Mouse (Mus musculus): ENCODE data around the gene Gm11985. TPM values are rescaled to one million over a fixed set of nuclear protein-coding genes. Genes with fewer than 3 reads are reported as not detected.

The Gm11985 gene
- total and polyA plus RNA-seq, 3 experiments, result not detected

GRCm38 (mm10) chr11:7147536-7147935 is 40.8 kb downstream of the Gm11985 start:
- no peak for DNase-seq (ENCODE audit: extremely low read depth)
- no peaks in the 10 kb centered on the region for H3K4me1 ChIP-seq (ENCODE audit: control insufficient read depth in 1 of 2, insufficient read depth in 2 of 2)
- no peak overlapping the region for H3K4me2 ChIP-seq (ENCODE audit: insufficient read depth, low read depth, poor library complexity, severe bottlenecking)
- H3K27me3 ChIP-seq (replicated peaks), result peaks cover 76% of the 10 kb centered on the region
- in situ Hi-C loops (cut with MboI; ENCODE audit: low pct_ligation_motif_present, low pct_unique_long_range_greater_than_20kb, low sequenced_read_pairs), result no loop called here
- no peak overlapping the region for H3K27ac ChIP-seq (ENCODE audit: insufficient read depth, low read depth)
- dilution Hi-C loops (cut with MboI; ENCODE audit: extremely low pct_ligation_motif_present, extremely low pct_unique_long_range_greater_than_20kb, low sequenced_read_pairs), result no loop called here
- TF ChIP-seq ZNF384 (IDR thresholded peaks at IDR 0.05; ENCODE audit: low read depth, low read length) (no peak), MXI1 (IDR thresholded peaks at IDR 0.05; ENCODE audit: low read depth, low read length) (no peak), CHD1 (IDR thresholded peaks at IDR 0.05; ENCODE audit: low read depth, low read length) (no peak), EP300 (IDR thresholded peaks at IDR 0.05; ENCODE audit: low read length) (no peak), RAD21 (IDR thresholded peaks at IDR 0.05; ENCODE audit: low read depth, low read length) (no peak)
- H3K79me2 ChIP-seq (replicated peaks; ENCODE audit: control insufficient read depth, extremely low read depth, insufficient read depth, poor library complexity, severe bottlenecking), result no peaks in the 10 kb centered on the region
- no peak overlapping the region for H3K4me3 ChIP-seq (replicated peaks in 1 of 3; ENCODE audit: low read depth in 2 of 3, low read length in 2 of 3, poor library complexity in 1 of 3)
- no peak overlapping the region for H3K9ac ChIP-seq (ENCODE audit: insufficient read depth, low read depth)
- peaks cover 1% of the 10 kb centered on the region for H3K9me3 ChIP-seq (replicated peaks; ENCODE audit: low read length)
- no peaks in the 10 kb centered on the region for H3K36me3 ChIP-seq (replicated peaks in 1 of 2; ENCODE audit: control insufficient read depth in 1 of 2, insufficient read depth in 1 of 2, low read length in 1 of 2)

- H3K4me3 ChIP-seq (replicated peaks in 1 of 3; ENCODE audit: low read depth in 2 of 3, low read length in 2 of 3, poor library complexity in 1 of 3), result no peak overlapping the region
- in situ Hi-C loops (cut with MboI; ENCODE audit: low pct_ligation_motif_present, low pct_unique_long_range_greater_than_20kb, low sequenced_read_pairs), result no loop called here
- no peak overlapping the region for H3K4me2 ChIP-seq (ENCODE audit: insufficient read depth, low read depth, poor library complexity, severe bottlenecking)
- H3K4me1 ChIP-seq (ENCODE audit: control insufficient read depth in 1 of 2, insufficient read depth in 2 of 2), result no peaks in the 10 kb centered on the region
- no peaks in the 10 kb centered on the region for H3K9me3 ChIP-seq (replicated peaks; ENCODE audit: low read length)
- TF ChIP-seq JUN (IDR thresholded peaks at IDR 0.05; ENCODE audit: insufficient read depth, low read depth, low read length) (no peak), BHLHE40 (IDR thresholded peaks at IDR 0.05; ENCODE audit: low read depth, low read length) (0 out of 2 replicates have a peak, but pooled peaks have one; percentile 32), JUND (conservative IDR thresholded peaks at IDR 0.05; ENCODE audit: low read depth, low read length) (no peak)
- no peaks in the 10 kb centered on the region for H3K36me3 ChIP-seq (replicated peaks in 1 of 2; ENCODE audit: control insufficient read depth in 1 of 2, insufficient read depth in 1 of 2, low read length in 1 of 2)
- H3K9ac ChIP-seq (ENCODE audit: insufficient read depth, low read depth), result no peak overlapping the region
- DNase-seq (ENCODE audit: extremely low read depth), result no peak
- H3K27me3 ChIP-seq (replicated peaks), result peaks cover 69% of the 10 kb centered on the region
- no peak overlapping the region for H3K27ac ChIP-seq (ENCODE audit: insufficient read depth, low read depth)
- dilution Hi-C loops (cut with MboI; ENCODE audit: extremely low pct_ligation_motif_present, extremely low pct_unique_long_range_greater_than_20kb, low sequenced_read_pairs), result no loop called here
- H3K79me2 ChIP-seq (replicated peaks; ENCODE audit: control insufficient read depth, extremely low read depth, insufficient read depth, poor library complexity, severe bottlenecking), result no peaks in the 10 kb centered on the region
Observed at GRCm38 (mm10) chr11:7145221-7145620, 43.1 kb downstream of the Gm11985 start.

GRCm38 (mm10) chr11:7144369-7144768 is 44.0 kb downstream of the Gm11985 start:
- in situ Hi-C loops (cut with MboI; ENCODE audit: low pct_ligation_motif_present, low pct_unique_long_range_greater_than_20kb, low sequenced_read_pairs), result no loop called here
- no peaks in the 10 kb centered on the region for H3K9me3 ChIP-seq (replicated peaks; ENCODE audit: low read length)
- H3K9ac ChIP-seq (ENCODE audit: insufficient read depth, low read depth), result no peak overlapping the region
- H3K79me2 ChIP-seq (replicated peaks; ENCODE audit: control insufficient read depth, extremely low read depth, insufficient read depth, poor library complexity, severe bottlenecking), result no peaks in the 10 kb centered on the region
- dilution Hi-C loops (cut with MboI; ENCODE audit: extremely low pct_ligation_motif_present, extremely low pct_unique_long_range_greater_than_20kb, low sequenced_read_pairs), result no loop called here
- peak; percentile 13 for DNase-seq (ENCODE audit: extremely low read depth)
- peak; percentile 28 for TF ChIP-seq SMC3 (IDR thresholded peaks at IDR 0.05; ENCODE audit: low read depth, low read length)
- no peak for TF ChIP-seq RCOR1 (conservative IDR thresholded peaks at IDR 0.05; ENCODE audit: low read depth, low read length)
- TF ChIP-seq CTCF (conservative IDR thresholded peaks at IDR 0.05 in 1 of 2, IDR thresholded peaks at IDR 0.05 in 1 of 2; ENCODE audit: low read depth in 2 of 2, low read length in 2 of 2), result peak; percentile 48 to 60; a peak in 3 of 4 replicates
- peak; percentile 14 for TF ChIP-seq RAD21 (IDR thresholded peaks at IDR 0.05; ENCODE audit: low read depth, low read length)
- no peaks in the 10 kb centered on the region for H3K4me1 ChIP-seq (ENCODE audit: control insufficient read depth in 1 of 2, insufficient read depth in 2 of 2)
- no peak overlapping the region for H3K4me2 ChIP-seq (ENCODE audit: insufficient read depth, low read depth, poor library complexity, severe bottlenecking)
- no peaks in the 10 kb centered on the region for H3K36me3 ChIP-seq (replicated peaks in 1 of 2; ENCODE audit: control insufficient read depth in 1 of 2, insufficient read depth in 1 of 2, low read length in 1 of 2)
- peaks cover 69% of the 10 kb centered on the region for H3K27me3 ChIP-seq (replicated peaks)
- no peak overlapping the region for H3K4me3 ChIP-seq (replicated peaks in 1 of 3; ENCODE audit: low read depth in 2 of 3, low read length in 2 of 3, poor library complexity in 1 of 3)
- H3K27ac ChIP-seq (ENCODE audit: insufficient read depth, low read depth), result no peak overlapping the region
